Mouse (Mus musculus) hindbrain, embryonic 16.5 days (tissue): ENCODE measurements around the gene Mgrn1. TPM values are rescaled to one million over a fixed set of nuclear protein-coding genes. Genes with fewer than 3 reads are reported as not detected.

ENCODE experiments used
- ATAC-seq: fragments of 200-750 bp; cut with Nextera tagmentation; 2 replicates; pipeline ENCODE4 v1.8.0; 2017; ENCODE audit warnings: moderate TSS enrichment, moderate library complexity
- H3K27ac ChIP-seq: fragments of 300-500 bp; sonication (generic); 2 replicates; pipeline ENCODE4 v1.5.1; 2014; ENCODE audit warnings: low read depth, mild to moderate bottlenecking, control low read depth, low read length, moderate library complexity
- H3K27me3 ChIP-seq: fragments of 300-500 bp; sonication (generic); replicated peaks from 2 replicates; pipeline ENCODE4 v1.6.1; 2014; ENCODE audit warnings: low read length; ENCODE audit not compliant: control insufficient read depth, insufficient read depth
- H3K36me3 ChIP-seq: fragments of 300-500 bp; sonication (generic); 2 replicates; pipeline ENCODE4 v1.6.1; 2014; ENCODE audit warnings: mild to moderate bottlenecking, low read length, moderate library complexity, mixed read lengths; ENCODE audit not compliant: control insufficient read depth, insufficient read depth
- H3K4me1 ChIP-seq: fragments of 300-500 bp; sonication (generic); 2 replicates; pipeline ENCODE4 v1.6.1; 2014; ENCODE audit warnings: low read depth, low read length; ENCODE audit not compliant: control insufficient read depth, insufficient read depth
- H3K4me2 ChIP-seq: fragments of 300-500 bp; sonication (generic); 2 replicates; pipeline ENCODE4 v1.6.1; 2014; ENCODE audit warnings: mild to moderate bottlenecking, low read length, control low read depth, moderate library complexity
- H3K4me3 ChIP-seq: fragments of 300-500 bp; sonication (generic); 2 replicates; pipeline ENCODE4 v1.5.1; 2014; ENCODE audit warnings: mild to moderate bottlenecking, low read length, control low read depth, moderate library complexity
- H3K9ac ChIP-seq: fragments of 300-500 bp; sonication (generic); 2 replicates; pipeline ENCODE4 v1.6.1; 2014; ENCODE audit warnings: low read depth, mild to moderate bottlenecking, control low read depth, low read length, moderate library complexity
- H3K9me3 ChIP-seq: fragments of 300-500 bp; sonication (generic); 2 replicates; pipeline ENCODE4 v1.6.1; 2014; ENCODE audit warnings: mild to moderate bottlenecking, low read length, moderate library complexity; ENCODE audit not compliant: control insufficient read depth
- WGBS: fragments of 180-500 bp; shearing (Covaris S2); extraction: QIAGEN DNeasy Blood & Tissue Kit; methylation state at CpG from one replicate; pipeline ENCODE4 v1.1.7; 2014; 5-methylcytosine and 5-hydroxymethylcytosine counted together
- polyA plus RNA-seq: library from polyadenylated mRNA; unstranded; fragments of >200 nt; fragmentation: Nextera tagmentation; extraction: Ambion mirVana; gene quantifications from 2 replicates; pipeline ENCODE4 v1.2.1, GENCODE M21; 2015

The Mgrn1 gene
- polyA plus RNA-seq, 1 experiment from 2014 or later = 133 TPM

- H3K4me2 ChIP-seq = no peak overlapping the region
- H3K9me3 ChIP-seq = no peaks in the 10 kb centered on the region
- H3K27me3 ChIP-seq = no peaks in the 10 kb centered on the region
- ATAC-seq = no peak
- no peak overlapping the region for H3K9ac ChIP-seq
- H3K27ac ChIP-seq = no peak overlapping the region
- H3K36me3 ChIP-seq = peaks cover 31% of the 10 kb centered on the region
- H3K4me3 ChIP-seq = no peak overlapping the region
- peaks cover 13% of the 10 kb centered on the region for H3K4me1 ChIP-seq
Measured at GRCm38 (mm10) chr16:4941016-4941415, 55.0 kb downstream of the Mgrn1 start.

- H3K36me3 ChIP-seq = peaks cover 39% of the 10 kb centered on the region
Measured at GRCm38 (mm10) chr16:4942868-4943267, 56.8 kb downstream of the Mgrn1 start.

GRCm38 (mm10) chr16:4943431-4943830, 57.4 kb downstream of the Mgrn1 start:
- Histone ChIP-seq H3K4me3 (no peak overlapping the region), H3K4me2 (no peak overlapping the region), H3K9me3 (no peaks in the 10 kb centered on the region), H3K36me3 (peaks cover 43% of the 10 kb centered on the region), H3K9ac (no peak overlapping the region), H3K27ac (no peak overlapping the region), H3K27me3 (no peaks in the 10 kb centered on the region), H3K4me1 (peaks cover 10% of the 10 kb centered on the region)
- ATAC-seq = no peak
- 96% methylated on average over 3 of the region's 3 CpGs for WGBS

More at GRCm38 (mm10) chr16:4942868-4943267, 56.8 kb downstream of the Mgrn1 start:
- ATAC-seq = no peak
- Histone ChIP-seq H3K27me3 (no peaks in the 10 kb centered on the region), H3K4me1 (peaks cover 13% of the 10 kb centered on the region), H3K9ac (no peak overlapping the region), H3K4me3 (no peak overlapping the region), H3K9me3 (no peaks in the 10 kb centered on the region), H3K4me2 (no peak overlapping the region), H3K27ac (no peak overlapping the region)
- 95% methylated on average over 8 of the region's 8 CpGs for WGBS

- peaks cover 49% of the 10 kb centered on the region for H3K36me3 ChIP-seq
- H3K9ac ChIP-seq = no peak overlapping the region
- peaks cover 1% of the 10 kb centered on the region for H3K4me1 ChIP-seq
- H3K27ac ChIP-seq = no peak overlapping the region
- H3K4me3 ChIP-seq = no peak overlapping the region
- WGBS = 85% methylated on average over 4 of the region's 4 CpGs
- H3K27me3 ChIP-seq = no peaks in the 10 kb centered on the region
- H3K4me2 ChIP-seq = no peak overlapping the region
- H3K9me3 ChIP-seq = no peaks in the 10 kb centered on the region
- ATAC-seq = no peak
Measured at GRCm38 (mm10) chr16:4945415-4945814, 59.4 kb downstream of the Mgrn1 start.

GRCm38 (mm10) chr16:4946155-4946554, 60.1 kb downstream of the Mgrn1 start:
- Histone ChIP-seq H3K9me3 (no peaks in the 10 kb centered on the region), H3K36me3 (peaks cover 52% of the 10 kb centered on the region), H3K4me2 (no peak overlapping the region), H3K4me3 (no peak overlapping the region), H3K9ac (no peak overlapping the region), H3K4me1 (no peaks in the 10 kb centered on the region), H3K27ac (no peak overlapping the region), H3K27me3 (no peaks in the 10 kb centered on the region)
- WGBS = 90% methylated on average over 3 of the region's 3 CpGs
- no peak for ATAC-seq

GRCm38 (mm10) chr16:4947378-4947777, 61.3 kb downstream of the Mgrn1 start:
- Histone ChIP-seq H3K9me3 (no peaks in the 10 kb centered on the region), H3K4me2 (no peak overlapping the region), H3K27ac (no peak overlapping the region), H3K36me3 (peaks cover 46% of the 10 kb centered on the region), H3K27me3 (no peaks in the 10 kb centered on the region), H3K4me3 (no peak overlapping the region), H3K4me1 (no peaks in the 10 kb centered on the region), H3K9ac (no peak overlapping the region)
- WGBS = 73% methylated on average over 4 of the region's 4 CpGs
- ATAC-seq = no peak

GRCm38 (mm10) chr16:4956609-4957008, 70.6 kb downstream of the Mgrn1 start:
- Histone ChIP-seq H3K4me2 (no peak overlapping the region), H3K4me3 (no peak overlapping the region), H3K4me1 (no peaks in the 10 kb centered on the region), H3K27me3 (no peaks in the 10 kb centered on the region), H3K27ac (no peak overlapping the region), H3K9ac (no peak overlapping the region), H3K9me3 (no peaks in the 10 kb centered on the region), H3K36me3 (peaks cover 27% of the 10 kb centered on the region)
- WGBS = 88% methylated on average over 3 of the region's 3 CpGs
- ATAC-seq = no peak

GRCm38 (mm10) chr16:4957446-4957845, 71.4 kb downstream of the Mgrn1 start:
- Histone ChIP-seq H3K27ac (no peak overlapping the region), H3K36me3 (peaks cover 23% of the 10 kb centered on the region), H3K27me3 (no peaks in the 10 kb centered on the region), H3K4me3 (no peak overlapping the region), H3K9ac (no peak overlapping the region), H3K9me3 (no peaks in the 10 kb centered on the region), H3K4me1 (peaks cover 4% of the 10 kb centered on the region), H3K4me2 (no peak overlapping the region)
- WGBS = 87% methylated on average over 3 of the region's 3 CpGs
- 0 out of 2 replicates have a peak, but pooled peaks have one; percentile 34 for ATAC-seq

GRCm38 (mm10) chr16:4960260-4960659, 74.2 kb downstream of the Mgrn1 start:
- H3K4me2 ChIP-seq = no peak overlapping the region
- no peak overlapping the region for H3K9ac ChIP-seq
- ATAC-seq = no peak
- no peak overlapping the region for H3K27ac ChIP-seq
- H3K27me3 ChIP-seq = no peaks in the 10 kb centered on the region
- H3K4me3 ChIP-seq = no peak overlapping the region
- peaks cover 6% of the 10 kb centered on the region; the same call in 1 of the 2 replicates for H3K36me3 ChIP-seq
- WGBS = 84% methylated on average over 8 of the region's 8 CpGs
- H3K4me1 ChIP-seq = peaks cover 18% of the 10 kb centered on the region
- no peaks in the 10 kb centered on the region for H3K9me3 ChIP-seq

- peaks cover 19% of the 10 kb centered on the region for H3K4me1 ChIP-seq
- no peak overlapping the region for H3K27ac ChIP-seq
- no peaks in the 10 kb centered on the region for H3K9me3 ChIP-seq
- H3K4me3 ChIP-seq = peak overlapping the region; percentile 88
- peak overlapping the region; percentile 87 for H3K9ac ChIP-seq
- WGBS = 48% methylated on average over 9 of the region's 9 CpGs
- H3K36me3 ChIP-seq = no peaks in the 10 kb centered on the region
- H3K4me2 ChIP-seq = peak overlapping the region; percentile 81
- ATAC-seq = no peak
- H3K27me3 ChIP-seq = no peaks in the 10 kb centered on the region
Measured at GRCm38 (mm10) chr16:4963346-4963745, 77.3 kb downstream of the Mgrn1 start.
